Mouse (Mus musculus) olfactory bulb, adult 2 months (tissue): Measurements from ENCODE around the gene Mt4.

ENCODE experiments used
- CTCF ChIP-seq: fragments of 200-500 bp; IDR thresholded peaks from 2 replicates; pipeline ENCODE4 v1.5.1; 2012; ENCODE audit warnings: low read depth, mild to moderate bottlenecking, low read length, moderate library complexity; ENCODE audit not compliant: insufficient read depth
- POLR2A ChIP-seq: fragments of 200-500 bp; IDR thresholded peaks from 2 replicates; pipeline ENCODE4 v1.6.1; 2012; ENCODE audit warnings: mild to moderate bottlenecking, low read depth, low read length, moderate library complexity; ENCODE audit not compliant: insufficient read depth

DNA sequence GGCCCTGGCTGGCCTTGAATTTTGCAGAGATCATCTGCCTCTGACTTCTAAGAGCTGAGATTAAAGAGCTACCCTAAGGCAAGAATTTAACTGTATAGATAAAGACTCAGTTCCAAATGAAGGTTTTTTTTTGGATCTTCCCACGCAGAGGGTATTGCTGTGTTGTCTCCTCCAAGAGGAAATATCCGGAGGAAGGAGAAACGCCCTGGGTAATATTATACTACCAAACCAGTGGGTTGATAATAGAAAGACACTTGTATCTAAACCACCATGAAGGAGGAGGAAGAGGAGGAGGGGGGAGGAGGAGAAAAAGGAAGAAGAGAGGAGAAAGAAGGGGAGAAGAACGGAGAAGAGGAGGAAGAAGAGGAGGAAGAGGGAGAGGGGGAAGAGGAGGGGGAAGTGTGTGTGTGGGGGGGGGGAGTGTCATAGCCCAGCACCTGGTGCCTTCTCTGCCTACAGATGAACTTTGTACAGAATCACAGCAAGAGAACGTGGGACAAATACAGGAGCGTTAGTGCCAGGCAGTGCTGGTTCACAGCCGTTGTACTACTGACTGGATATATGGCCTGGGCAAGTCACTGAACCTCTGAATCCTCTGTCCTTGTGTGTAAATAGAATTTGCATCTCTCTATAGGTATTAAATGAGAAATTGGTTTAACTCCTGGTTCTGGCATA, 40.9 kb downstream of the Mt4 start:
- TF ChIP-seq POLR2A = no peak
- no peak for TF ChIP-seq CTCF
